Mouse (Mus musculus) limb, embryonic 15.5 days (tissue): ENCODE measurements around the gene Mlh1. TPM values are rescaled to one million over a fixed set of nuclear protein-coding genes. Genes with fewer than 3 reads are reported as not detected.

Experiments used
- ATAC-seq: fragments of 200-750 bp; cut with Nextera tagmentation; 2 replicates; pipeline ENCODE4 v1.8.0; 2017; ENCODE audit warnings: low read depth, moderate TSS enrichment; ENCODE audit not compliant: insufficient number of reproducible peaks, low FRiP score, low TSS enrichment
- H3K27ac ChIP-seq: fragments of 300-500 bp; sonication (generic); 2 replicates; pipeline ENCODE4 v1.5.1; 2015; ENCODE audit warnings: moderate library complexity, mild to moderate bottlenecking, inconsistent platforms
- H3K27me3 ChIP-seq: fragments of 300-500 bp; sonication (generic); 2 replicates; pipeline ENCODE4 v1.6.1; 2015; ENCODE audit warnings: inconsistent platforms
- H3K36me3 ChIP-seq: fragments of 300-500 bp; sonication (generic); 2 replicates; pipeline ENCODE4 v1.6.1; 2015; ENCODE audit warnings: inconsistent platforms
- H3K4me1 ChIP-seq: fragments of 300-500 bp; sonication (generic); 2 replicates; pipeline ENCODE4 v1.6.1; 2015; ENCODE audit warnings: inconsistent platforms
- H3K4me2 ChIP-seq: fragments of 300-500 bp; sonication (generic); 2 replicates; pipeline ENCODE4 v1.6.1; 2015; ENCODE audit warnings: mild to moderate bottlenecking, inconsistent platforms
- H3K4me3 ChIP-seq: fragments of 300-500 bp; sonication (generic); 2 replicates; pipeline ENCODE4 v1.5.1; 2015; ENCODE audit warnings: mild to moderate bottlenecking, inconsistent platforms
- H3K9ac ChIP-seq: fragments of 300-500 bp; sonication (generic); 2 replicates; pipeline ENCODE4 v1.6.1; 2015; ENCODE audit warnings: inconsistent platforms
- H3K9me3 ChIP-seq: fragments of 300-500 bp; sonication (generic); 2 replicates; pipeline ENCODE4 v1.6.1; 2016; ENCODE audit warnings: inconsistent platforms
- WGBS: fragments of 180-500 bp; shearing (Covaris S2); methylation state at CpG from one replicate; pipeline ENCODE4 v1.1.7; 2015; 5-methylcytosine and 5-hydroxymethylcytosine counted together
- polyA plus RNA-seq: library from polyadenylated mRNA; unstranded; fragments of >200 nt; fragmentation: Nextera tagmentation; extraction: Ambion mirVana; gene quantifications from 2 replicates; pipeline ENCODE4 v1.2.1, GENCODE M21; 2015

Mlh1 gene
- polyA plus RNA-seq, 1 experiment from 2014 or later, result 32.2 TPM

GRCm38 (mm10) chr9:111247682-111248246 is 23.8 kb downstream of the Mlh1 start:
- Histone ChIP-seq H3K4me3 (no peak overlapping the region), H3K9me3 (no peaks in the 10 kb centered on the region), H3K27ac (no peak overlapping the region), H3K9ac (no peak overlapping the region), H3K4me2 (no peak overlapping the region), H3K36me3 (peaks cover 62% of the 10 kb centered on the region), H3K4me1 (no peaks in the 10 kb centered on the region), H3K27me3 (no peaks in the 10 kb centered on the region)
- no peak for ATAC-seq
- WGBS, result 74% methylated on average over 3 of the region's 3 CpGs

- no peak overlapping the region for H3K4me2 ChIP-seq
- no peaks in the 10 kb centered on the region for H3K27me3 ChIP-seq
- no peak overlapping the region for H3K27ac ChIP-seq
- no peak for ATAC-seq
- H3K4me1 ChIP-seq, result no peaks in the 10 kb centered on the region
- H3K36me3 ChIP-seq, result peaks cover 58% of the 10 kb centered on the region
- no peaks in the 10 kb centered on the region for H3K9me3 ChIP-seq
- WGBS, result 81% methylated on average over 6 of the region's 6 CpGs
- H3K9ac ChIP-seq, result no peak overlapping the region
- H3K4me3 ChIP-seq, result no peak overlapping the region
These were observed 26.0 kb downstream of the Mlh1 start for GRCm38 (mm10) chr9:111245546-111245945.

DNA sequence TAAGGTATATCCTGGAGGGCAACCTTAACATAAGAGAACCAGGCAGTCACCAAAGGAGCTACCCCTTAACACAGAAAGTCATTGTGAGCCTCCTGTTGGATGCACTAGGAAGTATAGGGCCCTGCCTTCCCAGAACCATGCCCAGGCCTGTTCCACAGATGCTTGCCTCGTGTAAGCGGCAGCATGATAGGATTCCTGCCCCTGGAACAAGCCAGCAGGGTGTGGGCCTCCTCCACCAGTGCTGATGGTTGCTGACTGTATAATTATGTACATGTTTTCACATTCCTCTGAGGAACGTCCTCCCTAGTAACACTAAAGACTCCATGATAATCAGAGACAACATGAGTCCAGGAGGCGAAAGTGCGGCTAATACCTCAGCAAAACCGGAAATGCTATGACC is 28.2 kb downstream of the Mlh1 start:
- 67% methylated on average over 6 of the region's 6 CpGs for WGBS
- Histone ChIP-seq H3K27me3 (no peaks in the 10 kb centered on the region), H3K4me2 (no peak overlapping the region), H3K27ac (no peak overlapping the region), H3K36me3 (peaks cover 58% of the 10 kb centered on the region), H3K9me3 (no peaks in the 10 kb centered on the region), H3K4me3 (no peak overlapping the region), H3K9ac (no peak overlapping the region), H3K4me1 (no peaks in the 10 kb centered on the region)
- ATAC-seq, result peak; percentile 65; the same call in 1 of the 2 replicates

DNA sequence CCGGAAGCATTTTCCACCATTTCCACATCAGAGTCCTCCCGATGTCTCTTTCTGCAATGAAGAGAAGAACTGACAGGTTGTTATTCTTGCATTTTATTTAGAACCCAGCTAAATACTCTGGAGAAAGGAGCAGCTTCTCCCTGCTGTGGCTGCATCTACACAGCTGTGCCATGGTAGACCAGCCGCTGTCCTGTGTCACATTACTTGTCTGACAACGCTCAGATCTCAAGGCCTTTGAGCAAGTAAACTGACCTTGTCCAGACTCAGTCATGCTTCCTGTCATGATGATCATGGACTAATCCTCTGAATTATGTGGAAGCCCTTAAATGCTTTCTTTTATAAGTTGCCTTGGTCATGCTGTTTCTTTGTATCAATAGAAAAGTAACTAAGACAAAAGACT is 31.8 kb downstream of the Mlh1 start:
- Histone ChIP-seq H3K9ac (no peak overlapping the region), H3K27ac (no peak overlapping the region), H3K4me1 (no peaks in the 10 kb centered on the region), H3K4me2 (no peak overlapping the region), H3K27me3 (no peaks in the 10 kb centered on the region), H3K36me3 (peaks cover 73% of the 10 kb centered on the region), H3K9me3 (no peaks in the 10 kb centered on the region), H3K4me3 (no peak overlapping the region)
- 87% methylated on average over 4 of the region's 4 CpGs for WGBS
- no peak for ATAC-seq

DNA sequence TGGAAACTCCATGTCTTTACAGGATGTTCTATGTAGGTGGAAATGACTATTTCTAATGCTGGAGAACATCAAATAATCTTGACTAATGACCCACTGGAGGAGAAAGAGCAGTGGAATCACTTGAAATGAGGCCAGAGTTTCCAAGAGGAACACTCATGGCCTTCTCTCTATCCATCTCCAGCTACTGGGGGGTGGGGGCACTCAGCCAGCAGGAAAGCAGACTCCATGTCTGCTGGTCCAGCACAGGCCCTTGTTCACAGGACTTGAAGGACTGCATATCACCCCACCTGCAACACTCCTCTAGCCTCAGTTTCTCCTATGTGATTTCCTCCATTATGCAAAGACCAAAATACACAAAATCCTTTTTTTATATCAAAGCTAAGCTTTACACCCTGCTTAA is 33.9 kb downstream of the Mlh1 start:
- Histone ChIP-seq H3K9ac (no peak overlapping the region), H3K4me2 (no peak overlapping the region), H3K4me3 (no peak overlapping the region), H3K36me3 (peaks cover 86% of the 10 kb centered on the region), H3K27ac (no peak overlapping the region), H3K9me3 (no peaks in the 10 kb centered on the region), H3K4me1 (no peaks in the 10 kb centered on the region), H3K27me3 (no peaks in the 10 kb centered on the region)
- ATAC-seq, result no peak

GRCm38 (mm10) chr9:111234701-111235100 is 36.9 kb downstream of the Mlh1 start:
- Histone ChIP-seq H3K27me3 (no peaks in the 10 kb centered on the region), H3K9me3 (no peaks in the 10 kb centered on the region), H3K9ac (no peak overlapping the region), H3K4me1 (no peaks in the 10 kb centered on the region), H3K4me2 (no peak overlapping the region), H3K36me3 (peaks cover 84% of the 10 kb centered on the region), H3K27ac (no peak overlapping the region), H3K4me3 (no peak overlapping the region)
- ATAC-seq, result no peak
- 88% methylated on average over 9 of the region's 9 CpGs for WGBS

GRCm38 (mm10) chr9:111228446-111228845 is 43.1 kb downstream of the Mlh1 start:
- Histone ChIP-seq H3K27ac (no peak overlapping the region), H3K4me3 (no peak overlapping the region), H3K9ac (no peak overlapping the region), H3K4me2 (no peak overlapping the region), H3K4me1 (no peaks in the 10 kb centered on the region), H3K36me3 (peaks cover 75% of the 10 kb centered on the region), H3K27me3 (no peaks in the 10 kb centered on the region), H3K9me3 (no peaks in the 10 kb centered on the region)
- WGBS, result 74% methylated on average over 5 of the region's 5 CpGs
- ATAC-seq, result no peak

DNA sequence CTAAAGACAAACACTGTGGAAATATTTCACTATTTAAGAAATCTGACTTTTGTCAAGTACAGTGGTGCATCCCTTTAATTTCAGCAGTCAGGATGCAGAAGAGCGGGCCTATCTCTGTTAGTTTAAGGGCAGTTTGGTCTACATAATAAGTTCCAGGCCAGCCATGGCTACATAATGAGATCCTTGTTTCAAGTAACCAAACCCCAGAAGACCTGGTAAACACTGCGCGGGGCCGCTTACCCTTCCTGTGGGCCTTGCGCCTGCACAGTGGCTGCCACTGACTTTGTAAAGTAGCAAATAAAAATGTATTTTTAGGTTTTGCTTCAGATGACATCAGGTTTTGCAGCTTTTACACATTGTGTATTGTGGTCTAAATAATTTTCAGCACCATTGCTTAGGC is 48.2 kb downstream of the Mlh1 start:
- ATAC-seq, result no peak
- WGBS, result 54% methylated on average over 5 of the region's 5 CpGs
- Histone ChIP-seq H3K9me3 (no peaks in the 10 kb centered on the region), H3K36me3 (peaks cover 61% of the 10 kb centered on the region), H3K4me1 (no peaks in the 10 kb centered on the region), H3K9ac (no peak overlapping the region), H3K27ac (0 out of 2 replicates have a peak overlapping the region, but pooled peaks have one; percentile 17), H3K4me2 (no peak overlapping the region), H3K27me3 (no peaks in the 10 kb centered on the region), H3K4me3 (no peak overlapping the region)

DNA sequence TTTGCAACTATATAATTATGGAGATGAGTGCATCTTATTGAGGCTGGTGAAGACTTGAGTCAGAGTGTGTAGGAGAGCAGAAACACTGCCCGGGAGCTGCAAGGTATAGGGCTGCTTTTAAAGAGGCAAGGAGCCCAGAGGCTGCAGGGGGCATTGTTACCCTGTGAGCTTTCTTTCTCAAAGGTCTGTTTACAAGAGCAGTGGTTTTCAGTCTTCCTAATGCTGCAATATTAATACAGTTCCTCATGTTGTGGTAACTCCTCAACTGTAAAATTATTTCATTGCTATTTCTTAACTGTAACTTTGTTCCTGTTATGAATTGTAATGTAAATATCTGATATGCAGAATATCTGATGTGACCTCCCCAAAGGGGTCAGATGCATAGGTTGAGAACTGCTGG is 50.0 kb downstream of the Mlh1 start:
- peaks cover 46% of the 10 kb centered on the region for H3K36me3 ChIP-seq

GRCm38 (mm10) chr9:111220551-111221080 is 51.0 kb downstream of the Mlh1 start:
- no peak for ATAC-seq
- no peak overlapping the region for H3K4me2 ChIP-seq
- no peak overlapping the region for H3K27ac ChIP-seq
- H3K9me3 ChIP-seq, result no peaks in the 10 kb centered on the region
- H3K36me3 ChIP-seq, result peaks cover 45% of the 10 kb centered on the region
- H3K27me3 ChIP-seq, result no peaks in the 10 kb centered on the region
- H3K4me1 ChIP-seq, result no peaks in the 10 kb centered on the region
- H3K4me3 ChIP-seq, result no peak overlapping the region
- WGBS, result 81% methylated on average over 5 of the region's 5 CpGs
- no peak overlapping the region for H3K9ac ChIP-seq

More for the DNA sequence above, 50.0 kb downstream of the Mlh1 start:
- Histone ChIP-seq H3K9me3 (no peaks in the 10 kb centered on the region), H3K4me1 (no peaks in the 10 kb centered on the region), H3K4me3 (no peak overlapping the region), H3K27me3 (no peaks in the 10 kb centered on the region), H3K27ac (no peak overlapping the region), H3K4me2 (no peak overlapping the region), H3K9ac (no peak overlapping the region)
- no peak for ATAC-seq
- 67% methylated on average over 1 of the region's 1 CpGs for WGBS

- H3K27me3 ChIP-seq, result no peaks in the 10 kb centered on the region
- H3K9me3 ChIP-seq, result no peaks in the 10 kb centered on the region
- ATAC-seq, result no peak
- no peak overlapping the region for H3K4me3 ChIP-seq
- H3K36me3 ChIP-seq, result peaks cover 24% of the 10 kb centered on the region
- H3K4me2 ChIP-seq, result no peak overlapping the region
- no peak overlapping the region for H3K9ac ChIP-seq
- peaks cover 7% of the 10 kb centered on the region; the same call in 1 of the 2 replicates for H3K4me1 ChIP-seq
- no peak overlapping the region for H3K27ac ChIP-seq
These were observed 55.2 kb downstream of the Mlh1 start for GRCm38 (mm10) chr9:111216424-111216823.

- no peak overlapping the region for H3K27ac ChIP-seq
- no peaks in the 10 kb centered on the region for H3K9me3 ChIP-seq
- WGBS, result 43% methylated on average over 6 of the region's 6 CpGs
- peaks cover 15% of the 10 kb centered on the region for H3K36me3 ChIP-seq
- no peaks in the 10 kb centered on the region for H3K27me3 ChIP-seq
- ATAC-seq, result no peak
- no peak overlapping the region for H3K4me2 ChIP-seq
- H3K9ac ChIP-seq, result no peak overlapping the region
- peaks cover 7% of the 10 kb centered on the region; the same call in 1 of the 2 replicates for H3K4me1 ChIP-seq
- H3K4me3 ChIP-seq, result no peak overlapping the region
These were observed 58.1 kb downstream of the Mlh1 start for GRCm38 (mm10) chr9:111213501-111213900.
